Mouse (Mus musculus) lung, embryonic 15.5 days (tissue): ENCODE measurements around the gene Ankrd61. TPM values are rescaled to one million over a fixed set of nuclear protein-coding genes. Genes with fewer than 3 reads are reported as not detected.

ENCODE experiments used
- ATAC-seq: fragments of 200-750 bp; cut with Nextera tagmentation; 2 replicates; pipeline ENCODE4 v1.8.0; 2017; ENCODE audit warnings: moderate number of reproducible peaks, borderline replicate concordance; ENCODE audit not compliant: low FRiP score, low TSS enrichment; ENCODE audit errors: extremely low read depth
- H3K27ac ChIP-seq: fragments of 300-500 bp; sonication (generic); 2 replicates; pipeline ENCODE4 v1.5.1; 2015; ENCODE audit warnings: moderate library complexity, mild to moderate bottlenecking, inconsistent platforms
- H3K27me3 ChIP-seq: fragments of 300-500 bp; sonication (generic); 2 replicates; pipeline ENCODE4 v1.6.1; 2015; ENCODE audit warnings: inconsistent platforms
- H3K36me3 ChIP-seq: fragments of 300-500 bp; sonication (generic); 2 replicates; pipeline ENCODE4 v1.6.1; 2015; ENCODE audit warnings: inconsistent platforms
- H3K4me1 ChIP-seq: fragments of 300-500 bp; sonication (generic); 2 replicates; pipeline ENCODE4 v1.6.1; 2015; ENCODE audit warnings: inconsistent platforms
- H3K4me2 ChIP-seq: fragments of 300-500 bp; sonication (generic); 2 replicates; pipeline ENCODE4 v1.6.1; 2015; ENCODE audit warnings: inconsistent platforms, mild to moderate bottlenecking, moderate library complexity
- H3K4me3 ChIP-seq: fragments of 300-500 bp; sonication (generic); 2 replicates; pipeline ENCODE4 v1.5.1; 2015; ENCODE audit warnings: mild to moderate bottlenecking, inconsistent platforms
- H3K9ac ChIP-seq: fragments of 300-500 bp; sonication (generic); 2 replicates; pipeline ENCODE4 v1.6.1; 2015; ENCODE audit warnings: inconsistent platforms
- H3K9me3 ChIP-seq: fragments of 300-500 bp; sonication (generic); 2 replicates; pipeline ENCODE4 v1.6.1; 2016; ENCODE audit warnings: inconsistent platforms
- WGBS: fragments of 180-500 bp; shearing (Covaris S2); methylation state at CpG from one replicate; pipeline ENCODE4 v1.1.7; 2015; 5-methylcytosine and 5-hydroxymethylcytosine counted together
- polyA plus RNA-seq: library from polyadenylated mRNA; unstranded; fragments of >200 nt; fragmentation: Nextera tagmentation; extraction: Ambion mirVana; gene quantifications from 2 replicates; pipeline ENCODE4 v1.2.1, GENCODE M21; 2015

Gene Ankrd61
- polyA plus RNA-seq, 1 experiment from 2014 or later: 0.24 TPM

- WGBS: 82% methylated on average over 6 of the region's 6 CpGs
- H3K27ac ChIP-seq: no peak overlapping the region
- ATAC-seq: no peak
Measured at GRCm38 (mm10) chr5:143924781-143925452, 27.4 kb upstream of the Ankrd61 start.

GRCm38 (mm10) chr5:143918120-143918519 lies 20.6 kb upstream of the Ankrd61 start:
- ATAC-seq: no peak
- Histone ChIP-seq H3K9me3 (no peaks in the 10 kb centered on the region), H3K36me3 (peaks cover 50% of the 10 kb centered on the region), H3K27ac (no peak overlapping the region), H3K4me3 (no peak overlapping the region), H3K4me2 (no peak overlapping the region), H3K9ac (no peak overlapping the region), H3K27me3 (no peaks in the 10 kb centered on the region), H3K4me1 (no peaks in the 10 kb centered on the region)
- WGBS: 89% methylated on average over 3 of the region's 3 CpGs

More at GRCm38 (mm10) chr5:143924781-143925452, 27.4 kb upstream of the Ankrd61 start:
- Histone ChIP-seq H3K4me1 (no peaks in the 10 kb centered on the region), H3K9me3 (no peaks in the 10 kb centered on the region), H3K27me3 (no peaks in the 10 kb centered on the region), H3K9ac (no peak overlapping the region), H3K36me3 (peaks cover 73% of the 10 kb centered on the region), H3K4me2 (no peak overlapping the region), H3K4me3 (no peak overlapping the region)

- Histone ChIP-seq H3K27me3 (no peaks in the 10 kb centered on the region), H3K4me3 (no peak overlapping the region), H3K4me1 (no peaks in the 10 kb centered on the region), H3K36me3 (peaks cover 47% of the 10 kb centered on the region), H3K9me3 (no peaks in the 10 kb centered on the region), H3K9ac (no peak overlapping the region), H3K27ac (no peak overlapping the region), H3K4me2 (no peak overlapping the region)
- ATAC-seq: no peak
- 48% methylated on average over 5 of the region's 5 CpGs for WGBS
Measured at GRCm38 (mm10) chr5:143917418-143917817, 19.9 kb upstream of the Ankrd61 start.

- H3K36me3 ChIP-seq: peaks cover 40% of the 10 kb centered on the region
Measured at GRCm38 (mm10) chr5:143916221-143916620, 18.7 kb upstream of the Ankrd61 start.

GRCm38 (mm10) chr5:143909417-143910400 lies 12.2 kb upstream of the Ankrd61 start, which contains the start of the genes Aimp2 and Pms2:
Gene Aimp2, minus strand, starts transcription at chr5:143909847.
Gene Pms2, plus strand, starts transcription at chr5:143909964.
- Histone ChIP-seq H3K9me3 (no peaks in the 10 kb centered on the region), H3K4me3 (peak within 1 kb of the TSS; percentile 72), H3K27me3 (no peaks in the 10 kb centered on the region), H3K4me1 (peaks cover 24% of the 10 kb centered on the region), H3K4me2 (peak within 1 kb of the TSS; percentile 81), H3K9ac (peak within 1 kb of the TSS; percentile 64), H3K27ac (peak within 1 kb of the TSS; percentile 85), H3K36me3 (peaks cover 10% of the 10 kb centered on the region; the same call in 1 of the 2 replicates)
- under 1% methylated on average over 70 of the region's 70 CpGs for WGBS
- peak; percentile 99 for ATAC-seq

More at GRCm38 (mm10) chr5:143916221-143916620, 18.7 kb upstream of the Ankrd61 start:
- Histone ChIP-seq H3K9me3 (no peaks in the 10 kb centered on the region), H3K9ac (no peak overlapping the region), H3K4me3 (no peak overlapping the region), H3K4me2 (no peak overlapping the region), H3K4me1 (no peaks in the 10 kb centered on the region), H3K27me3 (no peaks in the 10 kb centered on the region), H3K27ac (no peak overlapping the region)
- ATAC-seq: no peak
- WGBS: 90% methylated on average over 9 of the region's 9 CpGs

GRCm38 (mm10) chr5:143908926-143909325 lies 11.4 kb upstream of the Ankrd61 start:
- peak overlapping the region; percentile 64 for H3K9ac ChIP-seq
- H3K4me1 ChIP-seq: peaks cover 24% of the 10 kb centered on the region
- whole genome bisulfite sequencing: 2% methylated on average over 9 of the region's 9 CpGs
- H3K4me3 ChIP-seq: peak overlapping the region; percentile 72
- no peaks in the 10 kb centered on the region for H3K27me3 ChIP-seq
- H3K4me2 ChIP-seq: peak overlapping the region; percentile 81
- no peaks in the 10 kb centered on the region for H3K9me3 ChIP-seq
- peak overlapping the region; percentile 85 for H3K27ac ChIP-seq
- peaks cover 13% of the 10 kb centered on the region; the same call in 1 of the 2 replicates for H3K36me3 ChIP-seq
- ATAC-seq: no peak

GRCm38 (mm10) chr5:143906429-143906828 lies 8.9 kb upstream of the Ankrd61 start:
- H3K4me3 ChIP-seq: no peak overlapping the region
- no peak overlapping the region for H3K4me2 ChIP-seq
- no peak overlapping the region for H3K9ac ChIP-seq
- no peaks in the 10 kb centered on the region for H3K9me3 ChIP-seq
- 80% methylated on average over 8 of the region's 8 CpGs for WGBS
- ATAC-seq: no peak
- H3K36me3 ChIP-seq: peaks cover 37% of the 10 kb centered on the region
- no peak overlapping the region for H3K27ac ChIP-seq
- H3K27me3 ChIP-seq: no peaks in the 10 kb centered on the region
- peaks cover 24% of the 10 kb centered on the region for H3K4me1 ChIP-seq

GRCm38 (mm10) chr5:143903813-143904212 lies 6.3 kb upstream of the Ankrd61 start:
- ATAC-seq: no peak
- Histone ChIP-seq H3K27me3 (no peaks in the 10 kb centered on the region), H3K9ac (no peak overlapping the region), H3K4me2 (no peak overlapping the region), H3K36me3 (peaks cover 56% of the 10 kb centered on the region), H3K9me3 (no peaks in the 10 kb centered on the region), H3K4me3 (no peak overlapping the region), H3K27ac (no peak overlapping the region), H3K4me1 (peaks cover 15% of the 10 kb centered on the region)
- 79% methylated on average over 4 of the region's 4 CpGs for WGBS

GRCm38 (mm10) chr5:143902111-143902510 lies 4.6 kb upstream of the Ankrd61 start:
- H3K4me2 ChIP-seq: no peak overlapping the region
- no peak overlapping the region for H3K4me3 ChIP-seq
- 76% methylated on average over 3 of the region's 3 CpGs for WGBS
- no peak overlapping the region for H3K9ac ChIP-seq
- H3K4me1 ChIP-seq: no peaks in the 10 kb centered on the region
- no peak for ATAC-seq
- no peaks in the 10 kb centered on the region for H3K9me3 ChIP-seq
- H3K27me3 ChIP-seq: no peaks in the 10 kb centered on the region
- H3K36me3 ChIP-seq: peaks cover 66% of the 10 kb centered on the region
- no peak overlapping the region for H3K27ac ChIP-seq

GRCm38 (mm10) chr5:143893396-143893795 lies 4.1 kb downstream of the Ankrd61 start:
- no peak for ATAC-seq
- Histone ChIP-seq H3K27ac (no peak overlapping the region), H3K9ac (no peak overlapping the region), H3K36me3 (peaks cover 43% of the 10 kb centered on the region), H3K9me3 (no peaks in the 10 kb centered on the region), H3K4me1 (no peaks in the 10 kb centered on the region), H3K4me3 (no peak overlapping the region), H3K27me3 (no peaks in the 10 kb centered on the region), H3K4me2 (no peak overlapping the region)
- WGBS: 64% methylated on average over 5 of the region's 5 CpGs

- no peak overlapping the region for H3K4me3 ChIP-seq
- no peaks in the 10 kb centered on the region for H3K27me3 ChIP-seq
- no peak for ATAC-seq
- no peak overlapping the region for H3K27ac ChIP-seq
- whole genome bisulfite sequencing: 70% methylated on average over 9 of the region's 9 CpGs
- H3K4me1 ChIP-seq: no peaks in the 10 kb centered on the region
- H3K4me2 ChIP-seq: no peak overlapping the region
- H3K36me3 ChIP-seq: peaks cover 39% of the 10 kb centered on the region
- no peak overlapping the region for H3K9ac ChIP-seq
- H3K9me3 ChIP-seq: no peaks in the 10 kb centered on the region
Measured at GRCm38 (mm10) chr5:143892255-143892886, 5.1 kb downstream of the Ankrd61 start.
